Mouse (Mus musculus) testis, adult 2 months (tissue): ENCODE measurements at regions not wholly inside any gene's neighbourhood (a gene's known extent, or its start where the extent isn't known, plus 50 kb on each side); places are given as distances from the start of the nearest gene placed in this dataset.

ENCODE experiments used
- CTCF ChIP-seq: fragments of 200-500 bp; IDR thresholded peaks from 2 replicates; pipeline ENCODE4 v1.5.1; 2012; ENCODE audit warnings: low read depth, mild to moderate bottlenecking, inconsistent platforms, low read length, moderate library complexity; ENCODE audit not compliant: control insufficient read depth, insufficient read depth, insufficient replicate concordance
- POLR2A ChIP-seq: fragments of 200-500 bp; IDR thresholded peaks from 2 replicates; pipeline ENCODE4 v1.6.1; 2012; ENCODE audit warnings: low read depth, mild to moderate bottlenecking, inconsistent platforms, low read length, moderate library complexity; ENCODE audit not compliant: control insufficient read depth

DNA sequence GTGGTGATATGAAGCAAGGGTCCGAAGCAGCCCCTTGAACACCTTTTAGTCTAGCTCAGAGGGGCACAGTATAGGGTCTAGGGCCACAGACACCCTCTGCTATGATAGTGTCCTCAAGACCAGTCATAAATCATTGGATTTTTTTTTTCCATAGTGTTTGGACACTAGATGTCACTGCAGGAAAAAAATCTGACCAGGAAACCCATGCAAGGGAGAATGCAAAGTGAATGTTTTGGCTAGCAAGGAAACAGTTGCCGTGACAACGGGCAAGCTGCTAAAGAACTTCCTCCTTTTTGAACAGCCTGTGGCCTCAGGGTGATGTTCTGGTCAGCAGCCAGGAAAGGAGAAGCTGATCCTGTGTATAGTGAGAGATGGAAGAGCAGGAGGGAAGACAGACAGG lies 165.1 kb downstream of the Sh3bp4 start:
- TF ChIP-seq POLR2A (no peak), CTCF (no peak)
